Mouse (Mus musculus): Measurements from ENCODE around the gene Thrsp. TPM values are rescaled to one million over a fixed set of nuclear protein-coding genes. Genes with fewer than 3 reads are reported as not detected.

The Thrsp gene
- polyA plus RNA-seq, 1 experiment from 2014 or later: 1.3 TPM

- H3K4me1 ChIP-seq (ENCODE audit: control insufficient read depth, insufficient read depth, low read length): no peaks in the 10 kb centered on the region
- no peak overlapping the region for H3K27ac ChIP-seq (ENCODE audit: low read depth, low read length)
- no peak overlapping the region for H3K4me2 ChIP-seq (ENCODE audit: low read depth, low read length)
- no peak overlapping the region for H3K4me3 ChIP-seq (ENCODE audit: low read depth, low read length)
- ATAC-seq (ENCODE audit: low read depth): peak; percentile 29; the same call in 1 of the 2 replicates
- H3K9me3 ChIP-seq (ENCODE audit: control insufficient read depth, low read length): no peaks in the 10 kb centered on the region
- H3K36me3 ChIP-seq (ENCODE audit: control insufficient read depth, insufficient read depth, low read length): no peaks in the 10 kb centered on the region
- 80% methylated on average over 8 of the region's 8 CpGs for WGBS
- H3K27me3 ChIP-seq (ENCODE audit: control insufficient read depth, insufficient read depth, low read length): no peaks in the 10 kb centered on the region
- no peak overlapping the region for H3K9ac ChIP-seq (replicated peaks; ENCODE audit: low read depth, low read length)
Observed at GRCm38 (mm10) chr7:97420958-97421651, 3.6 kb upstream of the Thrsp start.

- no peak overlapping the region for H3K4me2 ChIP-seq (ENCODE audit: low read depth, low read length)
- H3K4me3 ChIP-seq (ENCODE audit: low read depth, low read length): no peak overlapping the region
- H3K27me3 ChIP-seq (ENCODE audit: control insufficient read depth, insufficient read depth, low read length): no peaks in the 10 kb centered on the region
- no peak overlapping the region for H3K9ac ChIP-seq (replicated peaks; ENCODE audit: low read depth, low read length)
- H3K27ac ChIP-seq (ENCODE audit: low read depth, low read length): no peak overlapping the region
- no peaks in the 10 kb centered on the region for H3K36me3 ChIP-seq (ENCODE audit: control insufficient read depth, insufficient read depth, low read length)
- no peak for ATAC-seq (ENCODE audit: low read depth)
- no peaks in the 10 kb centered on the region for H3K4me1 ChIP-seq (ENCODE audit: control insufficient read depth, insufficient read depth, low read length)
- H3K9me3 ChIP-seq (ENCODE audit: control insufficient read depth, low read length): no peaks in the 10 kb centered on the region
- 85% methylated on average over 1 of the region's 1 CpGs for WGBS
Observed at GRCm38 (mm10) chr7:97420406-97420805, 2.9 kb upstream of the Thrsp start.

- H3K36me3 ChIP-seq (ENCODE audit: control insufficient read depth, insufficient read depth, low read length): no peaks in the 10 kb centered on the region
- WGBS: 86% methylated on average over 5 of the region's 5 CpGs
- no peak overlapping the region for H3K9ac ChIP-seq (replicated peaks; ENCODE audit: low read depth, low read length)
Observed at GRCm38 (mm10) chr7:97419163-97419562, 1.6 kb upstream of the Thrsp start.

GRCm38 (mm10) chr7:97418717-97419116 is 1.2 kb upstream of the Thrsp start:
- ATAC-seq (ENCODE audit: low read depth): no peak
- Histone ChIP-seq H3K27me3 (ENCODE audit: control insufficient read depth, insufficient read depth, low read length) (no peaks in the 10 kb centered on the region), H3K9me3 (ENCODE audit: control insufficient read depth, low read length) (no peaks in the 10 kb centered on the region), H3K4me2 (ENCODE audit: low read depth, low read length) (no peak overlapping the region), H3K4me3 (ENCODE audit: low read depth, low read length) (no peak overlapping the region), H3K27ac (ENCODE audit: low read depth, low read length) (no peak overlapping the region), H3K4me1 (ENCODE audit: control insufficient read depth, insufficient read depth, low read length) (no peaks in the 10 kb centered on the region), H3K9ac (replicated peaks; ENCODE audit: low read depth, low read length) (no peak overlapping the region), H3K36me3 (ENCODE audit: control insufficient read depth, insufficient read depth, low read length) (no peaks in the 10 kb centered on the region)
- 81% methylated on average over 5 of the region's 5 CpGs for WGBS

More at GRCm38 (mm10) chr7:97419163-97419562, 1.6 kb upstream of the Thrsp start:
- Histone ChIP-seq H3K4me2 (ENCODE audit: low read depth, low read length) (no peak overlapping the region), H3K4me1 (ENCODE audit: control insufficient read depth, insufficient read depth, low read length) (no peaks in the 10 kb centered on the region), H3K9me3 (ENCODE audit: control insufficient read depth, low read length) (no peaks in the 10 kb centered on the region), H3K27me3 (ENCODE audit: control insufficient read depth, insufficient read depth, low read length) (no peaks in the 10 kb centered on the region), H3K4me3 (ENCODE audit: low read depth, low read length) (no peak overlapping the region), H3K27ac (ENCODE audit: low read depth, low read length) (no peak overlapping the region)
- ATAC-seq (ENCODE audit: low read depth): no peak

- H3K27me3 ChIP-seq (ENCODE audit: control insufficient read depth, insufficient read depth, low read length): no peaks in the 10 kb centered on the region
- H3K9ac ChIP-seq (replicated peaks; ENCODE audit: low read depth, low read length): no peak overlapping the region
- WGBS: 94% methylated on average over 4 of the region's 4 CpGs
- no peaks in the 10 kb centered on the region for H3K9me3 ChIP-seq (ENCODE audit: control insufficient read depth, low read length)
- no peak overlapping the region for H3K4me2 ChIP-seq (ENCODE audit: low read depth, low read length)
- H3K36me3 ChIP-seq (ENCODE audit: control insufficient read depth, insufficient read depth, low read length): no peaks in the 10 kb centered on the region
- no peaks in the 10 kb centered on the region for H3K4me1 ChIP-seq (ENCODE audit: control insufficient read depth, insufficient read depth, low read length)
- H3K4me3 ChIP-seq (ENCODE audit: low read depth, low read length): no peak overlapping the region
- no peak overlapping the region for H3K27ac ChIP-seq (ENCODE audit: low read depth, low read length)
- no peak for ATAC-seq (ENCODE audit: low read depth)
Observed at GRCm38 (mm10) chr7:97416473-97416872, 1.1 kb downstream of the Thrsp start.

- Histone ChIP-seq H3K4me3 (ENCODE audit: low read depth, low read length) (no peak overlapping the region), H3K4me2 (ENCODE audit: low read depth, low read length) (no peak overlapping the region), H3K27ac (ENCODE audit: low read depth, low read length) (no peak overlapping the region), H3K9me3 (ENCODE audit: control insufficient read depth, low read length) (no peaks in the 10 kb centered on the region), H3K9ac (replicated peaks; ENCODE audit: low read depth, low read length) (no peak overlapping the region), H3K4me1 (ENCODE audit: control insufficient read depth, insufficient read depth, low read length) (no peaks in the 10 kb centered on the region), H3K36me3 (ENCODE audit: control insufficient read depth, insufficient read depth, low read length) (peaks cover 10% of the 10 kb centered on the region), H3K27me3 (ENCODE audit: control insufficient read depth, insufficient read depth, low read length) (no peaks in the 10 kb centered on the region)
- no peak for ATAC-seq (ENCODE audit: low read depth)
- WGBS: 65% methylated on average over 9 of the region's 9 CpGs
Observed at GRCm38 (mm10) chr7:97414915-97415687, 2.4 kb downstream of the Thrsp start.

- no peaks in the 10 kb centered on the region for H3K27me3 ChIP-seq (ENCODE audit: control insufficient read depth, insufficient read depth, low read length)
- no peak overlapping the region for H3K9ac ChIP-seq (replicated peaks; ENCODE audit: low read depth, low read length)
- no peaks in the 10 kb centered on the region for H3K9me3 ChIP-seq (ENCODE audit: control insufficient read depth, low read length)
- WGBS: 86% methylated on average over 1 of the region's 1 CpGs
- H3K36me3 ChIP-seq (ENCODE audit: control insufficient read depth, insufficient read depth, low read length): peaks cover 15% of the 10 kb centered on the region
- H3K4me2 ChIP-seq (ENCODE audit: low read depth, low read length): no peak overlapping the region
- no peaks in the 10 kb centered on the region for H3K4me1 ChIP-seq (ENCODE audit: control insufficient read depth, insufficient read depth, low read length)
- ATAC-seq (ENCODE audit: low read depth): no peak
- no peak overlapping the region for H3K27ac ChIP-seq (ENCODE audit: low read depth, low read length)
- no peak overlapping the region for H3K4me3 ChIP-seq (ENCODE audit: low read depth, low read length)
Observed at GRCm38 (mm10) chr7:97414426-97414825, 3.1 kb downstream of the Thrsp start.

- Histone ChIP-seq H3K9ac (replicated peaks; ENCODE audit: low read depth, low read length) (no peak overlapping the region), H3K36me3 (ENCODE audit: control insufficient read depth, insufficient read depth, low read length) (peaks cover 18% of the 10 kb centered on the region), H3K4me1 (ENCODE audit: control insufficient read depth, insufficient read depth, low read length) (no peaks in the 10 kb centered on the region), H3K27ac (ENCODE audit: low read depth, low read length) (no peak overlapping the region), H3K9me3 (ENCODE audit: control insufficient read depth, low read length) (no peaks in the 10 kb centered on the region), H3K4me2 (ENCODE audit: low read depth, low read length) (no peak overlapping the region), H3K4me3 (ENCODE audit: low read depth, low read length) (no peak overlapping the region), H3K27me3 (ENCODE audit: control insufficient read depth, insufficient read depth, low read length) (no peaks in the 10 kb centered on the region)
- 94% methylated on average over 1 of the region's 1 CpGs for WGBS
- no peak for ATAC-seq (ENCODE audit: low read depth)
Observed at GRCm38 (mm10) chr7:97413981-97414380, 3.5 kb downstream of the Thrsp start.

- Histone ChIP-seq H3K4me1 (ENCODE audit: control insufficient read depth, insufficient read depth, low read length) (no peaks in the 10 kb centered on the region), H3K27ac (ENCODE audit: low read depth, low read length) (no peak overlapping the region), H3K4me3 (ENCODE audit: low read depth, low read length) (no peak overlapping the region), H3K9me3 (ENCODE audit: control insufficient read depth, low read length) (no peaks in the 10 kb centered on the region), H3K4me2 (ENCODE audit: low read depth, low read length) (no peak overlapping the region), H3K27me3 (ENCODE audit: control insufficient read depth, insufficient read depth, low read length) (no peaks in the 10 kb centered on the region), H3K36me3 (ENCODE audit: control insufficient read depth, insufficient read depth, low read length) (peaks cover 18% of the 10 kb centered on the region), H3K9ac (replicated peaks; ENCODE audit: low read depth, low read length) (no peak overlapping the region)
- ATAC-seq (ENCODE audit: low read depth): no peak
- WGBS: 85% methylated on average over 3 of the region's 3 CpGs
Observed at GRCm38 (mm10) chr7:97411575-97411974, 6.0 kb downstream of the Thrsp start.
